Mouse (Mus musculus) cortical plate, adult 2 months (tissue): Measurements from ENCODE around the gene Sf3a2.

ENCODE experiments used
- CTCF ChIP-seq: fragments of 200-500 bp; IDR thresholded peaks from 2 replicates; pipeline ENCODE4 v1.5.1; 2011; ENCODE audit warnings: mild to moderate bottlenecking, control low read depth, low read length; ENCODE audit not compliant: insufficient read depth; ENCODE audit errors: extremely low read depth
- POLR2A ChIP-seq: fragments of 200-500 bp; IDR thresholded peaks from 2 replicates; pipeline ENCODE4 v1.6.1; 2011; ENCODE audit warnings: mild to moderate bottlenecking, low read length, control low read depth; ENCODE audit not compliant: insufficient read depth; ENCODE audit errors: extremely low read depth

- TF ChIP-seq POLR2A (no peak), CTCF (no peak)
Measured at GRCm38 (mm10) chr10:80842334-80842733, 44.3 kb downstream of the Sf3a2 start.
